Mouse (Mus musculus): ENCODE measurements around the gene Irs2.

DNA sequence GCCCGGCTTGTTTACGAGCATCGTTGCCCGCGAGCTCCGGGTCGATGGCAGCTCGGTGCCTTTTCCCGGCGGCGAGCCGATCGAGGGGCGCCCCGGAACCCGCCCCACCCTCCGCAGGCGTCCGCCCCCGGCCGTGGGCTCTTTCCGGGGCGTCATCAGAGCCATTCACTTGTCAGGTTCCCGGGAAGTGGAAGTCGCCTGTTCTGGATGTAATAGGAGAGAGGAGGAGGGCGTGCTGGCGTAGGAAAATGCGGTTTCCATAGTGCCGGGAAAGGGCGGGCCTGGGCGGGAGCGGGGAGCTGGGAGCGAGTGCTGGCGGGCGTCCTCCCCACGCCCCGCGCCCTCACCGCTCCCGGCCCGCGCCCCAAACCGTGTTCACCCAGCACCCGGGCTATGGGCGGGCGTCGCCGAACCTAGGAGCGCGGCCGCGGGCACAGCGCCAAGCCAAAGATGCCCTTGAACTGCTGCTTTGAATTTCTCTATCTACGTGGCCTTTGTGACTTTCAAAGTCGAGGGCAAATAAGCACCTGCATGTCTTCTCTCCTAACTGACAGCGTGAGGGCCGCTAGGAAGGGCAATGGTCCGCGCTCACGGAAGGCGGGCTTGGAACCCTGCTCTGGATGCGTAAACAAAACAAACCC, 1.3 kb upstream of the Irs2 start:
- TF ChIP-seq TAL1 (IDR thresholded peaks at IDR 0.05; ENCODE audit: low read length) (no peak), GATA1 (IDR thresholded peaks at IDR 0.05; ENCODE audit: low read length) (no peak)
